Mouse (Mus musculus): ENCODE measurements around the gene Mad2l2. TPM values are rescaled to one million over a fixed set of nuclear protein-coding genes. Genes with fewer than 3 reads are reported as not detected.
A peak's percentile ranks its signal among the peaks of the same experiment; 100 is the strongest.

The Mad2l2 gene
- polyA plus RNA-seq, 1 experiment from 2014 or later = 141 TPM

- Histone ChIP-seq H3K9me3 (replicated peaks; ENCODE audit: control insufficient read depth, low read length) (no peaks in the 10 kb centered on the region), H3K4me1 (ENCODE audit: control insufficient read depth, insufficient read depth, low read length) (peaks cover 10% of the 10 kb centered on the region), H3K4me2 (ENCODE audit: low read length) (peak overlapping the region; percentile 84), H3K36me3 (ENCODE audit: control insufficient read depth, insufficient read depth, low read length) (peaks cover 40% of the 10 kb centered on the region), H3K27ac (ENCODE audit: low read depth, low read length) (peak overlapping the region; percentile 79), H3K4me3 (ENCODE audit: low read depth, low read length) (peak overlapping the region; percentile 71), H3K27me3 (replicated peaks; ENCODE audit: control insufficient read depth, insufficient read depth, low read length) (peaks cover 22% of the 10 kb centered on the region), H3K9ac (ENCODE audit: low read length) (peak overlapping the region; percentile 91)
- peak; percentile 63 for DNase-seq (ENCODE audit: low spot score)
- ATAC-seq = peak; percentile 5; the same call in 1 of the 2 replicates
- WGBS = 20% methylated on average over 27 of the region's 27 CpGs
Measured at GRCm38 (mm10) chr4:148158436-148159348, 28.5 kb downstream of the Mad2l2 start.

GRCm38 (mm10) chr4:148159544-148160435 is 29.6 kb downstream of the Mad2l2 start:
- H3K27me3 ChIP-seq (replicated peaks; ENCODE audit: control insufficient read depth, insufficient read depth, low read length) = peaks cover 32% of the 10 kb centered on the region
- peaks cover 29% of the 10 kb centered on the region for H3K36me3 ChIP-seq (ENCODE audit: control insufficient read depth, insufficient read depth, low read length)
- H3K4me1 ChIP-seq (ENCODE audit: control insufficient read depth, insufficient read depth, low read length) = peaks cover 17% of the 10 kb centered on the region
- H3K4me2 ChIP-seq (ENCODE audit: low read length) = peak overlapping the region; percentile 84
- peak overlapping the region; percentile 91 for H3K9ac ChIP-seq (ENCODE audit: low read length)
- peak overlapping the region; percentile 79 for H3K27ac ChIP-seq (ENCODE audit: low read depth, low read length)
- peak overlapping the region; percentile 71 for H3K4me3 ChIP-seq (ENCODE audit: low read depth, low read length)
- DNase-seq (ENCODE audit: low spot score) (peak; percentile 97), ATAC-seq (peak; percentile 89)
- WGBS = 1% methylated on average over 54 of the region's 55 CpGs
- H3K9me3 ChIP-seq (replicated peaks; ENCODE audit: control insufficient read depth, low read length) = no peaks in the 10 kb centered on the region

- peak; percentile 74 for ATAC-seq
- H3K4me2 ChIP-seq (ENCODE audit: low read length) = peak within 1 kb of the TSS; percentile 84
- peak within 1 kb of the TSS; percentile 79 for H3K27ac ChIP-seq (ENCODE audit: low read depth, low read length)
- H3K4me1 ChIP-seq (ENCODE audit: control insufficient read depth, insufficient read depth, low read length) = peaks cover 17% of the 10 kb centered on the region
- peaks cover 20% of the 10 kb centered on the region for H3K36me3 ChIP-seq (ENCODE audit: control insufficient read depth, insufficient read depth, low read length)
- DNase-seq (ENCODE audit: low spot score) = no peak
- WGBS = under 1% methylated on average over 43 of the region's 43 CpGs
- H3K4me3 ChIP-seq (ENCODE audit: low read depth, low read length) = peak within 1 kb of the TSS; percentile 71
- peaks cover 42% of the 10 kb centered on the region for H3K27me3 ChIP-seq (replicated peaks; ENCODE audit: control insufficient read depth, insufficient read depth, low read length)
- peak within 1 kb of the TSS; percentile 91 for H3K9ac ChIP-seq (ENCODE audit: low read length)
- H3K9me3 ChIP-seq (replicated peaks; ENCODE audit: control insufficient read depth, low read length) = no peaks in the 10 kb centered on the region
Measured at GRCm38 (mm10) chr4:148160436-148161390, 30.5 kb downstream of the Mad2l2 start, which contains the start of the genes Fbxo44 and Fbxo2. TSS of gene Fbxo44 (minus strand) at chr4:148160482. TSS of gene Fbxo2 (plus strand) at chr4:148160621.

GRCm38 (mm10) chr4:148164002-148164439 is 33.8 kb downstream of the Mad2l2 start:
- DNase-seq (ENCODE audit: low spot score) (peak; percentile 87), ATAC-seq (peak; percentile 24; the same call in 1 of the 2 replicates)
- under 1% methylated on average over 29 of the region's 29 CpGs for WGBS
- no peaks in the 10 kb centered on the region for H3K9me3 ChIP-seq (replicated peaks; ENCODE audit: control insufficient read depth, low read length)
- H3K36me3 ChIP-seq (ENCODE audit: control insufficient read depth, insufficient read depth, low read length) = no peaks in the 10 kb centered on the region
- H3K4me2 ChIP-seq (ENCODE audit: low read length) = peak overlapping the region; percentile 58
- H3K27me3 ChIP-seq (replicated peaks; ENCODE audit: control insufficient read depth, insufficient read depth, low read length) = peaks cover 51% of the 10 kb centered on the region
- peaks cover 9% of the 10 kb centered on the region; the same call in 1 of the 2 replicates for H3K4me1 ChIP-seq (ENCODE audit: control insufficient read depth, insufficient read depth, low read length)
- peak overlapping the region; percentile 48; the same call in 1 of the 2 replicates for H3K9ac ChIP-seq (ENCODE audit: low read length)
- peak overlapping the region; percentile 26 for H3K4me3 ChIP-seq (ENCODE audit: low read depth, low read length)
- no peak overlapping the region for H3K27ac ChIP-seq (ENCODE audit: low read depth, low read length)

- no peaks in the 10 kb centered on the region for H3K9me3 ChIP-seq (replicated peaks; ENCODE audit: control insufficient read depth, low read length)
- H3K4me3 ChIP-seq (ENCODE audit: low read depth, low read length) = peak overlapping the region; percentile 26
- DNase-seq (ENCODE audit: low spot score) = no peak
- ATAC-seq = no peak
- H3K27me3 ChIP-seq (replicated peaks; ENCODE audit: control insufficient read depth, insufficient read depth, low read length) = peaks cover 53% of the 10 kb centered on the region
- peaks cover 9% of the 10 kb centered on the region; the same call in 1 of the 2 replicates for H3K4me1 ChIP-seq (ENCODE audit: control insufficient read depth, insufficient read depth, low read length)
- H3K4me2 ChIP-seq (ENCODE audit: low read length) = peak overlapping the region; percentile 58; the same call in 1 of the 2 replicates
- H3K36me3 ChIP-seq (ENCODE audit: control insufficient read depth, insufficient read depth, low read length) = no peaks in the 10 kb centered on the region
- H3K27ac ChIP-seq (ENCODE audit: low read depth, low read length) = no peak overlapping the region
- WGBS = 1% methylated on average over 16 of the region's 16 CpGs
- H3K9ac ChIP-seq (ENCODE audit: low read length) = peak overlapping the region; percentile 48; the same call in 1 of the 2 replicates
Measured at GRCm38 (mm10) chr4:148164461-148164860, 34.3 kb downstream of the Mad2l2 start.

GRCm38 (mm10) chr4:148165551-148165950 is 35.4 kb downstream of the Mad2l2 start:
- Histone ChIP-seq H3K27ac (ENCODE audit: low read depth, low read length) (no peak overlapping the region), H3K9ac (ENCODE audit: low read length) (no peak overlapping the region), H3K36me3 (ENCODE audit: control insufficient read depth, insufficient read depth, low read length) (no peaks in the 10 kb centered on the region), H3K4me2 (ENCODE audit: low read length) (no peak overlapping the region), H3K4me1 (ENCODE audit: control insufficient read depth, insufficient read depth, low read length) (peaks cover 9% of the 10 kb centered on the region; the same call in 1 of the 2 replicates), H3K27me3 (replicated peaks; ENCODE audit: control insufficient read depth, insufficient read depth, low read length) (peaks cover 62% of the 10 kb centered on the region), H3K9me3 (replicated peaks; ENCODE audit: control insufficient read depth, low read length) (no peaks in the 10 kb centered on the region), H3K4me3 (ENCODE audit: low read depth, low read length) (no peak overlapping the region)
- ATAC-seq (no peak), DNase-seq (ENCODE audit: low spot score) (no peak)
- WGBS = 3% methylated on average over 17 of the region's 17 CpGs

- Histone ChIP-seq H3K4me2 (ENCODE audit: low read length) (peak overlapping the region; percentile 35), H3K4me3 (ENCODE audit: low read depth, low read length) (peak overlapping the region; percentile 0; the same call in 1 of the 2 replicates), H3K27me3 (replicated peaks; ENCODE audit: control insufficient read depth, insufficient read depth, low read length) (peaks cover 57% of the 10 kb centered on the region), H3K9ac (ENCODE audit: low read length) (peak overlapping the region; percentile 1; the same call in 1 of the 2 replicates), H3K9me3 (replicated peaks; ENCODE audit: control insufficient read depth, low read length) (no peaks in the 10 kb centered on the region), H3K36me3 (ENCODE audit: control insufficient read depth, insufficient read depth, low read length) (no peaks in the 10 kb centered on the region), H3K4me1 (ENCODE audit: control insufficient read depth, insufficient read depth, low read length) (peaks cover 9% of the 10 kb centered on the region; the same call in 1 of the 2 replicates), H3K27ac (ENCODE audit: low read depth, low read length) (peak overlapping the region; percentile 21; the same call in 1 of the 2 replicates)
- ATAC-seq = peak; percentile 40
- peak; percentile 74 for DNase-seq (ENCODE audit: low spot score)
- WGBS = 5% methylated on average over 10 of the region's 10 CpGs
Measured at GRCm38 (mm10) chr4:148166431-148166830, 36.2 kb downstream of the Mad2l2 start.
